Mouse (Mus musculus) mature B cell (primary cell): ENCODE measurements around the gene Elp6.

Source experiments
- in situ Hi-C: fragments of 300-500 bp; cut with MboI; formaldehyde crosslinking; loops from 2 replicates; pipeline ENCODE4 v1.14.3; 2019

The Elp6 gene

GRCm38 (mm10) chr9:110361299-110361698, 56.3 kb downstream of the Elp6 start:
- in situ Hi-C loops = no loop called here

GRCm38 (mm10) chr9:110362337-110362736, 57.4 kb downstream of the Elp6 start:
- in situ Hi-C loops = no loop called here

GRCm38 (mm10) chr9:110366746-110367145, 61.8 kb downstream of the Elp6 start:
- in situ Hi-C loops = no loop called here

- in situ Hi-C loops = no loop called here
Observed at GRCm38 (mm10) chr9:110369860-110370259, 64.9 kb downstream of the Elp6 start.
